Mouse (Mus musculus) large intestine, adult 2 months (tissue): ENCODE measurements around the gene Dnajc5. TPM values are rescaled to one million over a fixed set of nuclear protein-coding genes. Genes with fewer than 3 reads are reported as not detected.
"Not testable (repeated sequence)": the region's sequence is repeated elsewhere in the genome, so short reads cannot be mapped to it uniquely, and the experiment has no call there.

ENCODE experiments used
- DNase-seq: peaks from one replicate; pipeline ENCODE4 v3.0.0-alpha.2; 2012; ENCODE audit warnings: low read depth, low spot score
- WGBS: fragments of 180-500 bp; shearing (Covaris S2); methylation state at CpG from one replicate; pipeline ENCODE4 v1.1.7; 2018; 5-methylcytosine and 5-hydroxymethylcytosine counted together
- polyA plus RNA-seq: library from polyadenylated mRNA; depleted of rRNA; stranded (reverse); fragments of >200 nt; gene quantifications from 2 replicates; pipeline ENCODE4 v1.2.3, GENCODE M21; 2012; rRNA removed

The Dnajc5 gene
- 38.0 and 53.9 TPM in 2 replicates for polyA plus RNA-seq

GRCm38 (mm10) chr2:181520118-181520935 lies at the start of gene Dnajc5:
Dnajc5 (plus strand) TSS chr2:181520485.
- peak; percentile 91 for DNase-seq
- under 1% methylated on average over 74 of the region's 74 CpGs for WGBS

- no peak for DNase-seq
- 34% methylated on average over 5 of the region's 5 CpGs for WGBS
Measured at GRCm38 (mm10) chr2:181471246-181471645, 49.0 kb upstream of the Dnajc5 start.

GRCm38 (mm10) chr2:181472256-181472827 lies 47.9 kb upstream of the Dnajc5 start:
- DNase-seq, result no peak
- 65% methylated on average over 1 of the region's 1 CpGs for WGBS

- no peak for DNase-seq
- WGBS, result 23% methylated on average over 2 of the region's 2 CpGs
Measured at GRCm38 (mm10) chr2:181483120-181483519, 37.2 kb upstream of the Dnajc5 start.

- no peak for DNase-seq
- 30% methylated on average over 7 of the region's 7 CpGs for WGBS
Measured at GRCm38 (mm10) chr2:181483562-181484318, 36.5 kb upstream of the Dnajc5 start.

- DNase-seq, result no peak
- WGBS, result 86% methylated on average over 6 of the region's 6 CpGs
Measured at GRCm38 (mm10) chr2:181484456-181485233, 35.6 kb upstream of the Dnajc5 start.

DNA sequence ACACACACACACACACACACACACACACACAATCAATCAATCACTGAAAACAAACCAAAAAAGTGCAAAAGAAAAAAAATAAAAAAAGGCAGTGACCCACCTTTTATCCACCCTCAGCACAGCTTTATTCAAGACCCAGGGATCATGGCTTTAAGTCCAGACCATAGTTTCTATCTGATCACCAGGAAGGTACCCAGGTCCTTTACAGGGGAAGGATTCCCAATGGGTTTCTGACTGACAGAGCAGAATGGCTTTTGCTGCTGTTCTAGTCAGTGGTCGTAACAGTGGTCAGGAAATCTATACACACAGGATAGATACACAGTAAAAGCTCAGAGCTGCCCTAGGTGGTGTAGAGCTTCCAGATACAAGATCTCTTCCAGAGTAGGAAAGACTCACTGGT lies 34.5 kb upstream of the Dnajc5 start:
- WGBS, result 36% methylated on average over 1 of the region's 1 CpGs
- no peak for DNase-seq

DNA sequence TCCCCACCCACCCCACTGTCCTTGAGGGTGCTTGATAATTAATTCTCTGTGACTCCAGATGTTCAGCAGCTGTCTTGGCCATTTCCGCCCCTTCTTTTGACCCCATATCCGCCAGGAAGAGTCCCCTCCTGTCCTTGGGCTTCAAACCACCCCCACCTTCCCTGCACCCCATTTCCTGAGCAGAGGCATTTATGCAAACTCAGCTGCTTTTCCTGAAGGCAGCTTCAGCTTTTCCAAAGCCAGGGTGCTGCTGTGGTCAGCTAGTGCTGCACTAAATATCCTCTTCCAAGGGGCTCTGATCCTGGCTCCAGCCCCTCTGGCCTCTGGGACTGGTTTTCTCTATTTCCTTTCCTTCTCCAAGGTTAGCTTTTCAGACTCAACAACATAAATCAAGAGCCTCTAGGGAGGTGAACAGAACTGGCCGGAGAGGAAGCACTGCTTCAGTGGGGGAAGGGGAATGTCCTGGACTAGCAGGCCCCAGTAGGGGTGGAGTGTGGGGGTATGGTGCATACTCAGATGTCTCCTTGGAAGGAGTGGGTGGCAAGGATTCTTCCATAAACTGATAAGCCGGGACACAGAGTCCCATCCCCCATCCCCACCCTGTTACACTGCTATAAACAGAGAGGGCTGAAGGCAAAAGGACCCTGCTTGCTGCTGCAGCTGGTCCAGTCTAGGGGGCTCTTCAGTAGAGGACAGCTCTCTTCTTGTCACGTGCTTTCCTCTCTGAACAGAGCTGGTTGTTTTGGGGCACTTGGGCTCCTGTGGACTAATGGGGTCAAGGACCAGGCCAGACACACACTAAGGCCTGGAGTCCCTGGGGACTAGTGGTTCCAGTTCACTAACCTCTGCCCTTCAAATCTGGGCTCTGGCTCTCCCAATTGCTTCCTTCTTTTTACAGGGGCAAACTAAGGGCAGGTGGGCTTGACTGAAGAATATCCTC lies 32.7 kb upstream of the Dnajc5 start:
- 28% methylated on average over 5 of the region's 5 CpGs for WGBS
- DNase-seq, result no peak

GRCm38 (mm10) chr2:181491432-181492205 lies 28.7 kb upstream of the Dnajc5 start:
- 28% methylated on average over 7 of the region's 7 CpGs for WGBS
- DNase-seq, result no peak

DNA sequence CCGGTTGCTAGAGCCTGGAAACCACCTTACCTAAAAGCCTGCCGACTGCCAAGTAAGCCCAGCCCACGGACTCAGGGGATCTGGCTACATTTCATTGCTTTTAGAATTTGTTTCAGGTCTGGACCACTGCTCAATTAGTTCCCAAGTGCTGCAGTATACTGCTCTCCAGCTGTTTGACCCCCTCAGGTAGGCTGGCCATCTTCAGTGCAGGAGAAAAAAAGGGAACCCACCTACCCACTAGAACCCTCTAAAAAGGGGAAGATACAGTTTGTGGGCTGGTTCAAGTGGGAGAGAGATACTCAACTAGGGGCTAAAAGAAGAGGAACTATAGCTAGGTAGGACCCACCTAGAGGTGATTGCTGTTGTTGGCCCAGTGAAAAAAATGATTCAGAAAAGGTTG lies 28.1 kb upstream of the Dnajc5 start:
- DNase-seq, result no peak

DNA sequence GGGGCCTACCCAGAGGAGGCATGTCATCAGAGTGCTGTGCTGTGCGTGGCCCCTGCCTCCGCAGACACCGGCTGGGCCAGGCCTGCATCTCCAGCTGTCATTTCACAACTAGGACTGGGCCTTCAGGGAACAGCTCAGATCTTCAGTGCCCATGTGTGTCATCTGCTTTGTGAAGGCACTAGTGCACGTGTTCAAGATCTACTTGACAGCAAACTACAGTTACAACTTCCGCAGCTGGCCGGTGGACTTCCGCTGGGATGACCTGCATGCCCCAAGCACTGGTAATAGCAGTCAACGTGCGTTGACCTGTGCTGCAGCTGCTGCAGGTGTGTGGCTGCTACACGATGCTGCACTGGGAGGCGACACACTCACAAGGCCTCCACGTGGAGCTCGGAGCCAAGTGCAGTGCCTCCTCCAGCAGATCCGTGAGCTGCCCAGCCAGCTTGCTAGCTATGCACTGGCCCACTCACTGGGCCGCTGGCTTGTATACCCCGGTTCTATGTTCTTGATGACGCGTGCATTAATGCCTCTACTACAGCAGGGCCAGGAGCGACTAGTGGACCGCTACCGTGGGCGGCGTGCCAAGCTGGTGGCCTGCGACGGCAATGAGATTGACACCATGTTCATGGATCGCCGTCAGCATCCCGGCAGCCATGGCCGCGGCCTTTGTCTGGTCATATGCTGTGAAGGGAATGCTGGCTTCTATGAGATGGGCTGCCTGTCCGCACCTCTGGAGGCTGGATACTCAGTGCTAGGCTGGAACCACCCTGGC lies 26.9 kb upstream of the Dnajc5 start, which contains the start of gene Abhd16b:
Gene Abhd16b, plus strand, starts transcription at position 51 of the 772 bp plus-strand sequence.
- 86% methylated on average over 31 of the region's 31 CpGs for WGBS
- DNase-seq, result no peak

More for the DNA sequence above, 28.1 kb upstream of the Dnajc5 start:
- WGBS, result 38% methylated on average over 3 of the region's 3 CpGs

DNA sequence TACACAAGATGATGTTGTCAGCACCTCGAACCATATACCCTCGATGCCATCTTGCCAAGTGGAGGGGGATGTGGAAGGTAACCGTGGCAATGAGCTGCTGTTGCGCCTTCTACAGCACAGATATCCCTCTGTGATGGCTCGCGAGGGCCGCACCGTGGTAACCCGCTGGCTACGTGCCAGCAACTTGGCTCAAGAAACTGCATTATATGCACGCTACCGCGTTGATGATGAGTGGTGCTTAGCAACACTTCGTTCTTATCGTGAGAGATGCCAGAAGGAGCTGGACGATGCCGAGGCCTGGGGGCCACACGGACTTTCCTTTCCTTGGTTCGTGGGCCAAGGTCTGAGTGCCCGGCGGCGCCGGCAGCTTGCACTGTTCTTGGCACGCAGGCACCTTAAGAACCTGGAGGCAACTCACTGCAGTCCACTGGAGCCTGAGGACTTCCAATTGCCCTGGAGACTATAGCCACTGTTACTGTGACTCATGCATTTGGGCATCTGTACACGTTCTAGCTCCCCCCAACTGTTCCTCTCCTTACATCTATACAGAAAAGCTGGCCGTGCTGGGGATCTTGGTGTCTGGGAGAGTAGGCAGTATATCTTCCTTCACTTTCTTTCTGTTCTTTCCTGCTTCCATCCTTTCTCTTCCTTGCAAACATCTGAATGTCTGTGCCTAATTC lies 25.9 kb upstream of the Dnajc5 start:
- WGBS, result 78% methylated on average over 26 of the region's 26 CpGs
- DNase-seq, result no peak

DNA sequence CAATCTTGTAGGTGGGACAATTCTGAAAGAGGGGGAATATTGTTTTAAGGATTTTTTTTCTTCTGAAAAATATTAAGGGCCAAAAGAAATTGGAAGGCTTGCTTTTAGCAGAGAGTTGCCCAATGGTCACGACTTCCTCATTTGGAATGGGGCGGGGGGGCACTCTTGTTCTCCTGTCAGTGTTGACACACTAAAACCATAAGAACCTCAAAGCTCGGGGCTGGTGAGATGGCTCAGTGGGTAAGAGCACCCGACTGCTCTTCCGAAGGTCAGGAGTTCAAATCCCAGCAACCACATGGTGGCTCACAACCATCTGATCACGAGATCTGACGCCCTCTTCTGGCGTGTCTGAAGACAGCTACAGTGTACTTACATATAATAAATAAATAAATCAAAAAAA lies 24.4 kb upstream of the Dnajc5 start:
- WGBS, result 49% methylated on average over 8 of the region's 8 CpGs
- DNase-seq, result not testable (repeated sequence)

DNA sequence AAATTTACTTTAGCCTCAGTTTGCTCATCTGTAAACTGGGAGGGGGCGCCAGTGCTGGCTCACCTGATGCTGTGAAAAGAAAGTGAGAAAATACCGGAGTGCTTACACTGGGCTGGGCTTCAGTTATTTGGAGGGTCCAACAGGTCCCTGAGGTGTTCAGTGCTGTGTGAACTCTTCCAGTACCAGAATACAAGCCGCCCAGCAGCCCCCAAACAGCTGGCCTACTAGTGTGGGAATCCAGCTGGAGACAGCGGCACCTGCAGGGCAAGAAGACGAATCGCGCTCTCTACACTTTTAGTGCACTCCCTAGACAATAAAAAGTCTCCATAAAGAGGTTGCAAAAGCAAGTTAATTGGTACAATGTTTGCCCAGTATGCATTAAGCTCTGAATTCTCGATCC lies 24.0 kb upstream of the Dnajc5 start:
- WGBS, result 10% methylated on average over 8 of the region's 8 CpGs
- no peak for DNase-seq

- WGBS, result under 1% methylated on average over 46 of the region's 46 CpGs
- DNase-seq, result peak; percentile 89
Measured at GRCm38 (mm10) chr2:181496831-181497547, 23.3 kb upstream of the Dnajc5 start, which contains the start of gene Tpd52l2. Tpd52l2 (plus strand) TSS chr2:181497142.

DNA sequence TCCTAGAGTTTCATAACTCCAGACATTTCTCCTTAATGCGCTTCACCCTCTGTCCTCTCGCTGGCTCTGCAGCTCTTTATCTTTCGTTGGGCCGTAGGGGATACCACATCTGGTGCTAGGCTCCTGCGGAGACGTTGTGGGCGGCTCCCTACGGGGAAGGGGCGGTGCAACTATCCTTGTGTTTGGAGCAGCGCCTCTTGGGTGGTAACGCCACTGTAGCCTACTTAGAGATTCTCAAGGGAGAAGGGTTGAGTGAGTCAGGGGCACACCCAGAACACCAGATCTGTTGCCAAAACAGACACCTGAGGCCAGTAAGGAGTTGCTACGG lies 22.8 kb upstream of the Dnajc5 start:
- under 1% methylated on average over 12 of the region's 12 CpGs for whole genome bisulfite sequencing

More for the DNA sequence above, 22.8 kb upstream of the Dnajc5 start:
- DNase-seq, result no peak
